Mouse (Mus musculus) left cerebral cortex, adult 6 months (tissue): ENCODE measurements around the gene Acrbp. TPM values are rescaled to one million over a fixed set of nuclear protein-coding genes. Genes with fewer than 3 reads are reported as not detected.

Experiments
- long read RNA-seq, 2 experiments: library from polyadenylated mRNA; unstranded; transcript quantifications; one replicate each; pipeline ENCODE4 v2.0.0; 2019 to 2020
- polyA plus RNA-seq: library from polyadenylated mRNA; unstranded; fragments of <200 nt; fragmentation: Nextera tagmentation; gene quantifications from 2 replicates; pipeline ENCODE4 v1.2.3, GENCODE M21; 2021

Gene Acrbp
- polyA plus RNA-seq = 1.3 and 2.3 TPM in 2 replicates
- long read RNA-seq, experiment 1, partial matches to known transcripts = 2 of 5 reads
- long read RNA-seq, experiment 1, other reads (novel, unspliced or antisense) = 1 of 5 reads
- long read RNA-seq, experiment 2, partial matches to known transcripts = 0 of 1 reads
- long read RNA-seq, experiment 2, other reads (novel, unspliced or antisense) = 1 of 1 reads

DNA sequence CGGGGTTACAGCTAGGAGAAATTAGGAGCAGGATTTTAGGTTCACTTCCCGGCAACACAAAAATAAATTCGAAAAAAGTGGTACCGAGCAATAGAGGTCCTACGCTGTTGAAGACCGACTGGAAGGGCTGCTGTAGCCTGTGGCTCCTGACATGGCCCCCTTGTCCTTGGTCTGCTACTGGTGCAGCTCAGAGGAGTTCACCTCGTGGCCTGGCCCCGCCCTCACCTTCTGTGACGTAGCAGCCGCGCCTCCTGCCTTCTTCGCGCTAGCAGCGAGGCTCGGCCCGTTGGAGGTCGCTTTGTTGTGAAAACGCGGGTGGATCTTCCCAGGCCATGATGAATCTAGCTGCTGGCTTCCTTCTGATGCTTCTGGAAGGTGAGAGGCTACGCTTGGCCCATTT is at the start of gene Acrbp:
Gene Acrbp (plus strand): TSS at position 12 of the 400 bp plus-strand sequence.

DNA sequence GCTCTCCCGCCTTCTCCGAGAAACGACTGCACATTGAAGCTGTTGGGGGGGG is 40.5 kb upstream of the Acrbp start, which contains the start of gene Zfp384:
Gene Zfp384 (plus strand): TSS at position 17 of the 52 bp plus-strand sequence.

DNA sequence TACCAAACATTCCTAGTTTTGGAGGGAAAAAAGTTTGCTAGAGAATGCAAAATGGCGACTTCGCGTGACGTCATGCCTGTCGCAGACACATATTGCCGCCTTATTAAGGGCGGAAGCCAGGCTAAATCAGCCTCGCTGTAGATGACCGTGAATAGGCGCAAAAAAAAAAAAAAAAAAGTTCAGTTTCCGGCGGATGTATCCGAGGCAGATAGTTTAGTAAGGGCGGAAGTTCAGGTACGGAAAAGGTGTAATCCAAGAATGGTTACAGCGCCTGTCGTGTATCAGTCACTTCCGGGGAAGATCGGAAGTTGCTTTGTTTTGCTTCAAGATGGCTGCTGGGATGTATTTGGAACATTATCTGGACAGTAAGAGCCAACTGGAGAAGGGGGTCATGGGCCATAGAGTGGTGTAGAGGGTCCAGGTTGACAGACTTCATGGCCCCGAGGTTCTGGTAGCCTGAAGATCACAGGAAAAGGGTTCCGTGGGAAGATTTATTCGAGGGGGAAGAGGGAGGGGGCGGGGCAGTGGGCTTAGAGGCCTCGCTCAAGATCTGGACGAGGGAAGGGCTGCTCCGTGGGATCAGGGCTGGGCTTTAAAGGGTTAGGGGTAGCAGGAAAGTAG is 9.8 kb upstream of the Acrbp start, which contains the start of gene Ing4:
Gene Ing4 (plus strand): TSS at position 228 of the 621 bp plus-strand sequence.

DNA sequence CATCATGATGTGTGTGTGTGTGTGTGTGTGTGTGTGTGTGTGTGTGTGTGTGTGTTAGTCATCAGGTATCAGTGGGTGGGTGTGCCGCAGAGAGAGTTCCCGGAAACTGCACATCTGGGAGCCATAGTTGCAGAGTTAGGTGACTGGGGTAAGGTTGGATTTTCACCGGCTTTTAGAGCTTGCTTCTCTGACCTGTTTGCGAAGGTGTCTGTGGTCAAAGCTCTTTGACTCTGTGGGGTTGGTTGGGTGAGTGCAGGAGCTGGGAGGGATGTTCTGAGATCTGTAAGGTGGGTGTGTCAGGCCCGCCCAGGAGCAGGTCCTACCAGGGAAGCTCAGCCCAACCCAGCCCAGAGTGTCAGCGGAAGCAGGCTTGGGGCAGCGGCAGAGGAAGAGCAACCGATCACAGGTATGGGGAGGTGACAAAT is 18.1 kb downstream of the Acrbp start, which contains the start of gene Lpar5:
Gene Lpar5 (plus strand): TSS at position 350 of the 425 bp plus-strand sequence.

DNA sequence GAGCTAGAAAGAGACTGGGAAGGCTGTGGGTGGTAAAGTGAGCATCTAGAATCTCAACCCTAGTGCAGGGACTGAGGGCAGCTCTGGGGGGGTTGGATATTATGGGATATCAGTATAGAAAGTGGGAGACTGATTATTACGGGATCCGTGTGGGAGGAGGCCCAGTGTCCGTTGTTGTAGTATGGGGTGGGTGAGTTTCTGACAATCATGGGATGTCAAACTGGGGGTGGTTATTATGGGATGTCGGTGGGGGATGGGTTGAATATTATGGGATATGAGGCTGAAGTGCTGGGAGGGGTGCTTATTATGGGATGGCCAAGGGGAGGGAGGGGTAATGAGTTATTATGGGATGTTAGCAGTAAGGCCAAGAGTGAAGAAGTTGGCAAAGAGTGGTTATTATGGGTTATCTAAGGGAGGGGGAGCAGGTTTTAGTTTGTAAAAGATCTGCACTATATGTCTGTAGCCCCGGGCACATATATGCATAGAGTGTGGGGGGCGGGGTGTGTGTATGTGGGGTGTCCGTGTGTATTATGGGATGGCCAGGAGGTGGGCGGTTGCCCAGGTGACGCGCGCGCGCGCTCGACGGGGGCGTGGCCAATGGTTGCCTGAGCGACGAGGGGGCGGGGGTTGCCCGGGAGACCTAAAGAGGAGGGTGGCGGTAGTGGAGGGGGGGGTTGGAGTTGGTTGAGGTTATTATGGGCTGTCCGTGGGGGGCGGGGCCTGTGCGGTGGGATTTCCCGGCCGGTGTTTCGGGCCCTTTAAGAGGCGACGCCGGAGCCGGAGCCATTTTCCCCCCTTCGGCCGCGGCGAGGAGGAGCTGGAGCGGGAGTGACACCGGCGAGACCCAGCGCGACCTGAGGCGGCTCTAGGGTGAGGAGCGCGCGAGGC is 46.1 kb downstream of the Acrbp start, which contains the start of gene Chd4:
Gene Chd4 (plus strand): TSS at position 591 of the 888 bp plus-strand sequence.

Other genes starting within 250 kb of the Acrbp start
- 3.9 and 5.0 TPM in 2 replicates for gene Spsb2, start 241.0 kb upstream of the Acrbp start, polyA plus RNA-seq
- 1,295 and 1,347 TPM in 2 replicates for gene Tpi1, start 235.4 kb upstream of the Acrbp start, polyA plus RNA-seq
- gene Usp5, start 220.2 kb upstream of the Acrbp start, polyA plus RNA-seq = 82.3 and 115 TPM in 2 replicates
- 0.65 and 0.78 TPM in 2 replicates for gene Cdca3, start 220.1 kb upstream of the Acrbp start, polyA plus RNA-seq
- gene Gnb3, start 209.4 kb upstream of the Acrbp start, polyA plus RNA-seq = not detected in 2 replicates
- 0.99 and 5.6 TPM in 2 replicates for gene P3h3, start 191.9 kb upstream of the Acrbp start, polyA plus RNA-seq
- 0.87 and 14.7 TPM in 2 replicates for gene Gpr162, start 185.7 kb upstream of the Acrbp start, polyA plus RNA-seq
- 5.7 and 6.2 TPM in 2 replicates for gene Cd4, start 161.5 kb upstream of the Acrbp start, polyA plus RNA-seq
- 7.3 and 8.8 TPM in 2 replicates for gene Lag3, start 138.0 kb upstream of the Acrbp start, polyA plus RNA-seq
- 367 and 833 TPM in 2 replicates for gene Ptms, start 129.6 kb upstream of the Acrbp start, polyA plus RNA-seq
- gene Mlf2, start 118.3 kb upstream of the Acrbp start, polyA plus RNA-seq = 569 and 770 TPM in 2 replicates
- gene Cops7a, start 84.2 kb upstream of the Acrbp start, polyA plus RNA-seq = 254 TPM in 2 replicates
- 42.6 and 156 TPM in 2 replicates for gene Pianp, start 53.0 kb upstream of the Acrbp start, polyA plus RNA-seq
- gene Zfp384, start 40.5 kb upstream of the Acrbp start, polyA plus RNA-seq = 4.7 and 11.8 TPM in 2 replicates
- gene Ing4, start 9.9 kb upstream of the Acrbp start, polyA plus RNA-seq = 61.4 and 67.8 TPM in 2 replicates
- 0.87 and 1.2 TPM in 2 replicates for gene Lpar5, start 18.2 kb downstream of the Acrbp start, polyA plus RNA-seq
- 52.1 and 67.3 TPM in 2 replicates for gene Chd4, start 46.3 kb downstream of the Acrbp start, polyA plus RNA-seq
- gene Nop2, start 82.2 kb downstream of the Acrbp start, polyA plus RNA-seq = 14.6 and 14.8 TPM in 2 replicates
- gene Iffo1, start 95.6 kb downstream of the Acrbp start, polyA plus RNA-seq = 20.1 and 21.2 TPM in 2 replicates
- 2,886 and 3,956 TPM in 2 replicates for gene Gapdh, start 116.8 kb downstream of the Acrbp start, polyA plus RNA-seq
- 3.2 and 4.5 TPM in 2 replicates for gene Ncapd2, start 142.0 kb downstream of the Acrbp start, polyA plus RNA-seq
- 102 and 129 TPM in 2 replicates for gene Mrpl51, start 142.1 kb downstream of the Acrbp start, polyA plus RNA-seq
- gene Vamp1, start 165.9 kb downstream of the Acrbp start, polyA plus RNA-seq = 37.9 and 46.4 TPM in 2 replicates
- 6.8 and 8.6 TPM in 2 replicates for gene Tapbpl, start 182.2 kb downstream of the Acrbp start, polyA plus RNA-seq
- 0.43 and 0.77 TPM in 2 replicates for gene Cd27, start 187.3 kb downstream of the Acrbp start, polyA plus RNA-seq
- gene Tuba3a, start 236.4 kb downstream of the Acrbp start, polyA plus RNA-seq = not detected in 2 replicates